Mouse (Mus musculus): ENCODE data around the gene A230050P20Rik. TPM values are rescaled to one million over a fixed set of nuclear protein-coding genes. Genes with fewer than 3 reads are reported as not detected.
A peak's percentile ranks its signal among the peaks of the same experiment; 100 is the strongest.

A230050P20Rik gene
- polyA plus RNA-seq (2015; fragmentation: Nextera tagmentation; extraction: Ambion mirVana) = 7.6 and 11.5 TPM in 2 replicates

GRCm38 (mm10) chr9:20868448-20869001 lies at the start of gene A230050P20Rik:
TSS of gene A230050P20Rik (plus strand) at chr9:20868642.
- no peaks in the 10 kb centered on the region; the same call in 1 of the 2 replicates for H3K4me1 ChIP-seq (replicated peaks; ENCODE audit: insufficient read depth, low read length)
- H3K9ac ChIP-seq (ENCODE audit: low read depth, low read length) = peak within 1 kb of the TSS; percentile 58
- peak within 1 kb of the TSS; percentile 58 for H3K4me3 ChIP-seq (replicated peaks; ENCODE audit: low read depth, low read length)
- 4% methylated on average over 53 of the region's 53 CpGs for WGBS
- H3K9me3 ChIP-seq (replicated peaks; ENCODE audit: low read length) = no peaks in the 10 kb centered on the region
- TF ChIP-seq CTCF (IDR thresholded peaks at IDR 0.05; ENCODE audit: low read depth) = no peak
- H3K27me3 ChIP-seq (ENCODE audit: insufficient read depth, low read length) = no peaks in the 10 kb centered on the region
- ATAC-seq (replicated peaks; ENCODE audit: low FRiP score, low read depth) = peak; percentile 65
- peak within 1 kb of the TSS; percentile 82 for H3K4me2 ChIP-seq (ENCODE audit: low read length)
- DNase-seq (ENCODE audit: low spot score) = peak; percentile 53
- no peak within 1 kb of the TSS for H3K27ac ChIP-seq
- H3K36me3 ChIP-seq (ENCODE audit: insufficient read depth, low read length) = peaks cover 17% of the 10 kb centered on the region; the same call in 1 of the 2 replicates

- Histone ChIP-seq H3K27me3 (ENCODE audit: insufficient read depth, low read length) (no peaks in the 10 kb centered on the region), H3K27ac (no peak overlapping the region), H3K9ac (ENCODE audit: low read depth, low read length) (no peak overlapping the region), H3K9me3 (replicated peaks; ENCODE audit: low read length) (no peaks in the 10 kb centered on the region), H3K36me3 (ENCODE audit: insufficient read depth, low read length) (no peaks in the 10 kb centered on the region), H3K4me1 (replicated peaks; ENCODE audit: insufficient read depth, low read length) (peaks cover 1% of the 10 kb centered on the region; the same call in 1 of the 2 replicates), H3K4me3 (replicated peaks; ENCODE audit: low read depth, low read length) (no peak overlapping the region), H3K4me2 (ENCODE audit: low read length) (no peak overlapping the region)
- ATAC-seq (replicated peaks; ENCODE audit: low FRiP score, low read depth) (no peak), DNase-seq (ENCODE audit: low spot score) (no peak)
- WGBS = 54% methylated on average over 5 of the region's 5 CpGs
- TF ChIP-seq CTCF (IDR thresholded peaks at IDR 0.05; ENCODE audit: low read depth) = no peak
These were observed 48.4 kb upstream of the A230050P20Rik start for GRCm38 (mm10) chr9:20820001-20820400.

GRCm38 (mm10) chr9:20822821-20823220 lies 45.6 kb upstream of the A230050P20Rik start:
- Histone ChIP-seq H3K9ac (ENCODE audit: low read depth, low read length) (no peak overlapping the region), H3K4me1 (replicated peaks; ENCODE audit: insufficient read depth, low read length) (no peaks in the 10 kb centered on the region), H3K27me3 (ENCODE audit: insufficient read depth, low read length) (no peaks in the 10 kb centered on the region), H3K9me3 (replicated peaks; ENCODE audit: low read length) (no peaks in the 10 kb centered on the region), H3K36me3 (ENCODE audit: insufficient read depth, low read length) (no peaks in the 10 kb centered on the region), H3K4me3 (replicated peaks; ENCODE audit: low read depth, low read length) (no peak overlapping the region), H3K27ac (no peak overlapping the region), H3K4me2 (ENCODE audit: low read length) (no peak overlapping the region)
- TF ChIP-seq CTCF (IDR thresholded peaks at IDR 0.05; ENCODE audit: low read depth) = no peak
- ATAC-seq (replicated peaks; ENCODE audit: low FRiP score, low read depth) (no peak), DNase-seq (ENCODE audit: low spot score) (no peak)
- 84% methylated on average over 3 of the region's 3 CpGs for WGBS

- DNase-seq (ENCODE audit: low spot score) (no peak), ATAC-seq (replicated peaks; ENCODE audit: low FRiP score, low read depth) (no peak)
- Histone ChIP-seq H3K27ac (no peak overlapping the region), H3K4me1 (replicated peaks; ENCODE audit: insufficient read depth, low read length) (no peaks in the 10 kb centered on the region), H3K4me2 (ENCODE audit: low read length) (no peak overlapping the region), H3K9ac (ENCODE audit: low read depth, low read length) (no peak overlapping the region), H3K27me3 (ENCODE audit: insufficient read depth, low read length) (no peaks in the 10 kb centered on the region), H3K4me3 (replicated peaks; ENCODE audit: low read depth, low read length) (no peak overlapping the region), H3K36me3 (ENCODE audit: insufficient read depth, low read length) (no peaks in the 10 kb centered on the region), H3K9me3 (replicated peaks; ENCODE audit: low read length) (no peaks in the 10 kb centered on the region)
- no peak for TF ChIP-seq CTCF (IDR thresholded peaks at IDR 0.05; ENCODE audit: low read depth)
- 52% methylated on average over 5 of the region's 5 CpGs for whole genome bisulfite sequencing
These were observed 42.7 kb upstream of the A230050P20Rik start for GRCm38 (mm10) chr9:20825781-20826180.

DNA sequence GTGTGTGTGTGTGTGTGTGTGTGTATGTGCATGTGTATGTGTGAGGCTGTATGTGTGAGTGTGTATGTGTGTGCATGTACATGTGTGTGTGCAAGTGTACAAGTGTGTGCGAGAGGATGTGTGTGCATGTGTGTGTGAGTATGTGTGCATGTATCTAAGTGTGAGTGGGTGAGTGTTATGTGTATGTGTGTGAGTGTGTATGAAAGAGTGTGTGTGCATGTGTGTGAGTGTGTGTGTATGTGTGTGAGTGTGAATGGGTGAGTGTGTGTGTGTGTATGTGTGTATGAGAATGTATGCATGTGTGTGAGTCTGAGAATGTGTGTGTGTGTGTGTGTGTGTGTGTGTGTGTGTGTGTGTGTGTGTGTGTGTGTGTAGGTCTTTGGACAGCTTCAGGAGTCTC lies 40.3 kb upstream of the A230050P20Rik start:
- no peaks in the 10 kb centered on the region for H3K4me1 ChIP-seq (replicated peaks; ENCODE audit: insufficient read depth, low read length)
- H3K27me3 ChIP-seq (ENCODE audit: insufficient read depth, low read length) = no peaks in the 10 kb centered on the region
- H3K9me3 ChIP-seq (replicated peaks; ENCODE audit: low read length) = no peaks in the 10 kb centered on the region
- H3K4me3 ChIP-seq (replicated peaks; ENCODE audit: low read depth, low read length) = no peak overlapping the region
- no peaks in the 10 kb centered on the region for H3K36me3 ChIP-seq (ENCODE audit: insufficient read depth, low read length)
- WGBS = 97% methylated on average over 1 of the region's 1 CpGs
- H3K9ac ChIP-seq (ENCODE audit: low read depth, low read length) = no peak overlapping the region
- no peak overlapping the region for H3K4me2 ChIP-seq (ENCODE audit: low read length)
- ATAC-seq (replicated peaks; ENCODE audit: low FRiP score, low read depth) (no peak), DNase-seq (ENCODE audit: low spot score) (no peak)
- no peak overlapping the region for H3K27ac ChIP-seq
- TF ChIP-seq CTCF (IDR thresholded peaks at IDR 0.05; ENCODE audit: low read depth) = no peak

DNA sequence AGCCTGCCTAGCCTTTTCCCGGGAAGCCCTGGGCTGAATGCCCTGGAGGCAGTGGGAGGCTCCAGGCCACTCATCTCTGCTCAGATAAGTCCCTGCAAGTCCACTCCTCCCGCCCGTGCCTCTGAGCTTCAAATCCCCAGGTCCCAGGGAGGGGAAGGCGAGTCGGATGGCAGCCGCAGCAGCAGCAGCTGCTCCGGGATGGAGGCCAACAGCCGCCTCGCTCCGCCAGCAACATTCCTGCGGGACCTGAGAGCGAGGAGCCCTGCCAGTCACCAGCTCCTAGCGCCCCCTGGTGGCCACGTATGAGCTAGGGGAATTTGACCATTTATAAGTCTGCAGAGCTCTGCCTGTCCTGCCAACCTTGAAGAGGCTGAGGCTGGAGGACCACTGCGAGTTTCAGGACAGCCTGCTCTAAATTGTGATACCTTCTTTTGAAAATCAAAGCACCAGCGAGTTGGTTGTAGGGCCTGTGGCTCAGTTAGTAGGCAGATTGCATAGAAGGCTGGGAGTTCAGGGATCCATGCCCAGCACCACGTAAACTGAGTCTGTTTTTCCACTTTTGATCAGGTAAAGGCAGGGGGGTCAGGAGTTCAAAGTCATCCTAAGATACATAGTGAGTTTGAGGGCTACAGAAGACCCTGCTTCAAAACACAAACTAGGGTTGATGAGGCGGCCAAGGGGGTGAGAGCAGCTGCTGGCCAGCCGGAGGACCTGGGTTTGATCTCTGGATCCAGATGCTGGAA lies 37.4 kb upstream of the A230050P20Rik start:
- no peak overlapping the region for H3K27ac ChIP-seq
- 14% methylated on average over 19 of the region's 19 CpGs for WGBS
- H3K9me3 ChIP-seq (replicated peaks; ENCODE audit: low read length) = no peaks in the 10 kb centered on the region
- no peak overlapping the region for H3K4me2 ChIP-seq (ENCODE audit: low read length)
- ATAC-seq (replicated peaks; ENCODE audit: low FRiP score, low read depth) (peak; percentile 88), DNase-seq (ENCODE audit: low spot score) (peak; percentile 97)
- no peaks in the 10 kb centered on the region for H3K4me1 ChIP-seq (replicated peaks; ENCODE audit: insufficient read depth, low read length)
- TF ChIP-seq CTCF (IDR thresholded peaks at IDR 0.05; ENCODE audit: low read depth) = peak; percentile 99
- no peaks in the 10 kb centered on the region for H3K27me3 ChIP-seq (ENCODE audit: insufficient read depth, low read length)
- H3K9ac ChIP-seq (ENCODE audit: low read depth, low read length) = no peak overlapping the region
- H3K36me3 ChIP-seq (ENCODE audit: insufficient read depth, low read length) = no peaks in the 10 kb centered on the region
- no peak overlapping the region for H3K4me3 ChIP-seq (replicated peaks; ENCODE audit: low read depth, low read length)
